Mouse (Mus musculus): ENCODE results near the gene Pam. TPM values are rescaled to one million over a fixed set of nuclear protein-coding genes. Genes with fewer than 3 reads are reported as not detected.
A peak's percentile ranks its signal among the peaks of the same experiment; 100 is the strongest.
"Not testable (repeated sequence)": the region's sequence is repeated elsewhere in the genome, so short reads cannot be mapped to it uniquely, and the experiment has no call there.

Gene Pam
- polyA plus RNA-seq, 1 experiment from 2014 or later: 30.7 TPM

DNA sequence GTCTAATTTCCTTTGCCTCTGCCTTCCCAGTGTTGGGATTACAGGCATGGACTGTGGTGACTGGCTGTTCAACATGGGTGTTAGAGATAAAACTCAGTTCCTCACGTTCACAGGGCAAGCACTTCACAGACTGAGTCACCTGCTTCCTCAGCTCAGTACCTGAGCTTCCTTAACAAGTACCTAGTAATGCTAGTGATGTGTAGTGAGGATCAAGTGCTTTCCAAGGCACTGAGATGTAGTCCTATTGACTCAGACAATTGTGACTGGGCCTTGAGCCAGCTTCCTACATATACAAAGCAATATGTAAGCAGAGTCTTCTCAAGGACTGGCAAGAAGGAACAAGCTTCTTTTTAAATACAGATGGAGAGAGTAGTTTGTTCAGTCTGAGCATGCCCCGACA, 131.7 kb downstream of the Pam start:
- Histone ChIP-seq H3K27me3 (replicated peaks; ENCODE audit: control insufficient read depth, insufficient read depth, low read length) (no peaks in the 10 kb centered on the region), H3K9ac (ENCODE audit: low read depth, low read length) (no peak overlapping the region), H3K36me3 (ENCODE audit: control insufficient read depth, insufficient read depth, low read length) (no peaks in the 10 kb centered on the region), H3K4me1 (ENCODE audit: control insufficient read depth, insufficient read depth, low read length) (no peaks in the 10 kb centered on the region), H3K4me2 (ENCODE audit: low read depth, low read length) (no peak overlapping the region), H3K4me3 (ENCODE audit: low read length) (no peak overlapping the region), H3K27ac (ENCODE audit: low read length) (no peak overlapping the region), H3K9me3 (ENCODE audit: control insufficient read depth, low read length) (no peaks in the 10 kb centered on the region)
- WGBS: 72% methylated on average over 2 of the region's 2 CpGs
- ATAC-seq: peak; percentile 33; the same call in 1 of the 2 replicates

- ATAC-seq: no peak
- 89% methylated on average over 7 of the region's 7 CpGs for WGBS
- H3K4me3 ChIP-seq (ENCODE audit: low read length): no peak overlapping the region
- H3K27me3 ChIP-seq (replicated peaks; ENCODE audit: control insufficient read depth, insufficient read depth, low read length): no peaks in the 10 kb centered on the region
- H3K4me1 ChIP-seq (ENCODE audit: control insufficient read depth, insufficient read depth, low read length): no peaks in the 10 kb centered on the region
- H3K36me3 ChIP-seq (ENCODE audit: control insufficient read depth, insufficient read depth, low read length): no peaks in the 10 kb centered on the region
- no peak overlapping the region for H3K4me2 ChIP-seq (ENCODE audit: low read depth, low read length)
- H3K9me3 ChIP-seq (ENCODE audit: control insufficient read depth, low read length): no peaks in the 10 kb centered on the region
- H3K27ac ChIP-seq (ENCODE audit: low read length): no peak overlapping the region
- H3K9ac ChIP-seq (ENCODE audit: low read depth, low read length): no peak overlapping the region
These were observed 133.3 kb downstream of the Pam start for GRCm38 (mm10) chr1:97962134-97962533.

DNA sequence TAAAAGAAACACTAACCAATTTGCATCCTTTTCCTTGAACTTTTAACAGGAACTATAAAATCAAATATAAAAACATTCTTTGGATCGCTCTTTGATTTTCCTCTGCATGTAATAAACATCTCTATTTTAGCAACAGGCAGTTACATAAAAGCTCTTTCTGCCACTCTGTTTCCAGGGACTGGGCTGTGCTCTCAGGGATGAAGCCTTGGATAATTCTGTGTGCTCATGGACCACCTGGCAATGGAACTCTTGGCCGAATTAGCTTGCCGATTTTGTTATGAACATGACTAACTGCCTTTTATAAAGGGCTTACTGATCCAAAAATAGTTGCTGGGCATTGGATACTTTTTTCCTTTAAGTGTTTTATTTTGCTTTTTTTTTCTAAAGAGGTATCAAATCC, 134.8 kb downstream of the Pam start:
- no peak overlapping the region for H3K27ac ChIP-seq (ENCODE audit: low read length)
- 85% methylated on average over 3 of the region's 3 CpGs for WGBS
- no peak for ATAC-seq
- no peaks in the 10 kb centered on the region for H3K27me3 ChIP-seq (replicated peaks; ENCODE audit: control insufficient read depth, insufficient read depth, low read length)
- H3K4me1 ChIP-seq (ENCODE audit: control insufficient read depth, insufficient read depth, low read length): no peaks in the 10 kb centered on the region
- no peak overlapping the region for H3K4me3 ChIP-seq (ENCODE audit: low read length)
- no peaks in the 10 kb centered on the region for H3K9me3 ChIP-seq (ENCODE audit: control insufficient read depth, low read length)
- no peaks in the 10 kb centered on the region for H3K36me3 ChIP-seq (ENCODE audit: control insufficient read depth, insufficient read depth, low read length)
- H3K9ac ChIP-seq (ENCODE audit: low read depth, low read length): no peak overlapping the region
- no peak overlapping the region for H3K4me2 ChIP-seq (ENCODE audit: low read depth, low read length)

- Histone ChIP-seq H3K4me2 (ENCODE audit: low read depth, low read length) (no peak overlapping the region), H3K27ac (ENCODE audit: low read length) (no peak overlapping the region), H3K4me1 (ENCODE audit: control insufficient read depth, insufficient read depth, low read length) (no peaks in the 10 kb centered on the region), H3K27me3 (replicated peaks; ENCODE audit: control insufficient read depth, insufficient read depth, low read length) (no peaks in the 10 kb centered on the region), H3K9ac (ENCODE audit: low read depth, low read length) (no peak overlapping the region), H3K4me3 (ENCODE audit: low read length) (no peak overlapping the region), H3K9me3 (ENCODE audit: control insufficient read depth, low read length) (no peaks in the 10 kb centered on the region), H3K36me3 (ENCODE audit: control insufficient read depth, insufficient read depth, low read length) (no peaks in the 10 kb centered on the region)
- ATAC-seq: no peak
- 85% methylated on average over 6 of the region's 6 CpGs for WGBS
These were observed 135.3 kb downstream of the Pam start for GRCm38 (mm10) chr1:97960124-97960523.

DNA sequence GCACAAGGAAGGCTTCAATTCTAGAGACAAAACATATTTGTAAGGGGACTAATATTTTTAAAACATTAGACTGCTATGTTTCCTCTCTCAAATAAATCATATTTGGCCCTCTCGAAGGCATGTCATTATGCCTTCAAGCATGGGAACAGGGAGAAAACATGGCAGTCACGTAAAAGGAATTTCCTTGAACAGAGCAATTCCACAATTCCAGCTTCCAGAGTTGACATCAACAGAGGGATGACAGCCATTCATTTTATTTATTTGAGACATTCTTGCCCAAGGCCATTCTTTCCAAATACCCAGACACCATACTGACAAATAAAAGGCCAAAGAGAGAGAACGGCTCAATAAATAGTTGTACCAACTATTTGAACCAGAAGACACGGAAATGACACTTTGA, 136.7 kb downstream of the Pam start:
- Histone ChIP-seq H3K36me3 (ENCODE audit: control insufficient read depth, insufficient read depth, low read length) (no peaks in the 10 kb centered on the region), H3K27ac (ENCODE audit: low read length) (no peak overlapping the region), H3K4me2 (ENCODE audit: low read depth, low read length) (no peak overlapping the region), H3K9ac (ENCODE audit: low read depth, low read length) (no peak overlapping the region), H3K4me1 (ENCODE audit: control insufficient read depth, insufficient read depth, low read length) (no peaks in the 10 kb centered on the region), H3K4me3 (ENCODE audit: low read length) (no peak overlapping the region), H3K9me3 (ENCODE audit: control insufficient read depth, low read length) (no peaks in the 10 kb centered on the region), H3K27me3 (replicated peaks; ENCODE audit: control insufficient read depth, insufficient read depth, low read length) (no peaks in the 10 kb centered on the region)
- ATAC-seq: no peak
- 85% methylated on average over 4 of the region's 4 CpGs for WGBS

DNA sequence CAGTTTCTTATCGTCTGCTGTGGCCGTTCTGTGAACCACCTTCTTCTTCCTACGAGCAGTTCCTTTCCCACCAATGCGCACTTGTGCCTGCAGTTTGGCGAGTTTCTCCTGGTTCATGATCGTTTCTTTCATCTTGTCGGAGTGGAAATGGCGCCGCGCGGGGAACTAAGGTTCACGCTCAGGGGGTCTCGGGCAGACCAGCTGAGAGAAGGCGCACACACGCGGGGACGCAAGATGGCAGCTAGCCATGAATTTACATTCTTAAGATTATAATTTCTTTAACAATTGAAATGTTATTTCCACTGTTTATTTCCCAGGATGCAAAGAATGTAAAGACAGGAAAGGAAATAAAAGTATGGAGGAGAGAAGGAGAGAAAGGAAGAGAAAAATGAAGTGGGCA, 146.2 kb downstream of the Pam start:
- H3K4me3 ChIP-seq (ENCODE audit: low read length); H3K27ac ChIP-seq (ENCODE audit: low read length); H3K9me3 ChIP-seq (ENCODE audit: control insufficient read depth, low read length); H3K4me1 ChIP-seq (ENCODE audit: control insufficient read depth, insufficient read depth, low read length); ATAC-seq; H3K27me3 ChIP-seq (replicated peaks; ENCODE audit: control insufficient read depth, insufficient read depth, low read length); H3K36me3 ChIP-seq (ENCODE audit: control insufficient read depth, insufficient read depth, low read length); H3K9ac ChIP-seq (ENCODE audit: low read depth, low read length); H3K4me2 ChIP-seq (ENCODE audit: low read depth, low read length): not testable (repeated sequence)
- 93% methylated on average over 17 of the region's 17 CpGs for WGBS

- WGBS: 82% methylated on average over 3 of the region's 3 CpGs
- Histone ChIP-seq H3K4me1 (ENCODE audit: control insufficient read depth, insufficient read depth, low read length) (no peaks in the 10 kb centered on the region), H3K9ac (ENCODE audit: low read depth, low read length) (no peak overlapping the region), H3K4me2 (ENCODE audit: low read depth, low read length) (no peak overlapping the region), H3K27ac (ENCODE audit: low read length) (no peak overlapping the region), H3K36me3 (ENCODE audit: control insufficient read depth, insufficient read depth, low read length) (no peaks in the 10 kb centered on the region), H3K27me3 (replicated peaks; ENCODE audit: control insufficient read depth, insufficient read depth, low read length) (no peaks in the 10 kb centered on the region), H3K4me3 (ENCODE audit: low read length) (no peak overlapping the region), H3K9me3 (ENCODE audit: control insufficient read depth, low read length) (no peaks in the 10 kb centered on the region)
- no peak for ATAC-seq
These were observed 148.3 kb downstream of the Pam start for GRCm38 (mm10) chr1:97947100-97947499.

GRCm38 (mm10) chr1:97943908-97944608, 151.4 kb downstream of the Pam start:
- Histone ChIP-seq H3K4me3 (ENCODE audit: low read length) (no peak overlapping the region), H3K4me1 (ENCODE audit: control insufficient read depth, insufficient read depth, low read length) (no peaks in the 10 kb centered on the region), H3K9ac (ENCODE audit: low read depth, low read length) (no peak overlapping the region), H3K36me3 (ENCODE audit: control insufficient read depth, insufficient read depth, low read length) (no peaks in the 10 kb centered on the region), H3K9me3 (ENCODE audit: control insufficient read depth, low read length) (no peaks in the 10 kb centered on the region), H3K27me3 (replicated peaks; ENCODE audit: control insufficient read depth, insufficient read depth, low read length) (no peaks in the 10 kb centered on the region), H3K4me2 (ENCODE audit: low read depth, low read length) (no peak overlapping the region), H3K27ac (ENCODE audit: low read length) (no peak overlapping the region)
- 72% methylated on average over 4 of the region's 4 CpGs for WGBS
- no peak for ATAC-seq

DNA sequence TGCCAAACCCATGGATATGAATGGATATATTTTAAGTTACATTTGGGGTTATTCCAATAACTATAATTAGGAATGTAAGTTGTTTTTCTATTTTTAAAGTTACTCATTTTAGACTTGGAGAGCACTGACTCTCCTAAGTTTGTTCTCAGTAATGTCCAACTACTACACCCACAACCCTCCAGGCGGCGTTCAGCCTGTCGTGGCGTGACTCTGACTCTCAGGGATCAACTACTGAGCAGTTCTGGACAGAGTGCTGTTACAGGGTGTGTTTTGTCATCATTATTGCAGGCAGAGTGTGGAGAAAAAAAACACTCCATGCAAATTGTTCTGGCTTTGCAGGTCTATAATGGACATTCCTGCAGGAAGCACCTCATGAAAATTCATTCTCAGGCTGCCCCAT, 152.0 kb downstream of the Pam start:
- no peak overlapping the region for H3K4me3 ChIP-seq (ENCODE audit: low read length)
- H3K9me3 ChIP-seq (ENCODE audit: control insufficient read depth, low read length): no peaks in the 10 kb centered on the region
- no peak overlapping the region for H3K9ac ChIP-seq (ENCODE audit: low read depth, low read length)
- H3K27ac ChIP-seq (ENCODE audit: low read length): no peak overlapping the region
- WGBS: 82% methylated on average over 4 of the region's 4 CpGs
- no peaks in the 10 kb centered on the region for H3K36me3 ChIP-seq (ENCODE audit: control insufficient read depth, insufficient read depth, low read length)
- H3K27me3 ChIP-seq (replicated peaks; ENCODE audit: control insufficient read depth, insufficient read depth, low read length): no peaks in the 10 kb centered on the region
- no peak overlapping the region for H3K4me2 ChIP-seq (ENCODE audit: low read depth, low read length)
- ATAC-seq: no peak
- 0 out of 2 replicates have a peak, but pooled peaks cover under 1% of the 10 kb centered on the region for H3K4me1 ChIP-seq (ENCODE audit: control insufficient read depth, insufficient read depth, low read length)

DNA sequence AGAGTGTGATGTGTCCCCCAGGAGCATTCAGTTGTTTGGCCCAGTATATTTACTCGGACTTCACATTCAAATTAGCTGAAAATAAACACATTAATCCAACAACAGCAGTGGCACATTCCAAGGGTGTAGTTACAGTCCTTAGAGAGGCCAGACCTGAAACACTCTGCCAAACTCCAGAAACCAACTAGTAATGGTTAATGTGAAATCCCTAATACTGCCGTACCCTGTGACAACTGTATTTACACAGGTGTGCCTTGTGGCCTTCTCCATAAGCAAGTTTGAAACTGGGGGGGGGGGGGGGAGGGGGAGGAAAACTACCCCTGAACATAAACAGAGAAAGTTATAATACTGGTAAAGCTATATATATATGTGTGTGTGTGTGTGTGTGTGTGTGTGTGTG, 152.5 kb downstream of the Pam start:
- no peak overlapping the region for H3K4me2 ChIP-seq (ENCODE audit: low read depth, low read length)
- H3K4me3 ChIP-seq (ENCODE audit: low read length): no peak overlapping the region
- no peak overlapping the region for H3K27ac ChIP-seq (ENCODE audit: low read length)
- no peak for ATAC-seq
- no peak overlapping the region for H3K9ac ChIP-seq (ENCODE audit: low read depth, low read length)
- no peaks in the 10 kb centered on the region for H3K36me3 ChIP-seq (ENCODE audit: control insufficient read depth, insufficient read depth, low read length)
- H3K27me3 ChIP-seq (replicated peaks; ENCODE audit: control insufficient read depth, insufficient read depth, low read length): no peaks in the 10 kb centered on the region
- WGBS: 43% methylated on average over 2 of the region's 2 CpGs
- H3K9me3 ChIP-seq (ENCODE audit: control insufficient read depth, low read length): no peaks in the 10 kb centered on the region
- H3K4me1 ChIP-seq (ENCODE audit: control insufficient read depth, insufficient read depth, low read length): 0 out of 2 replicates have a peak, but pooled peaks cover 4% of the 10 kb centered on the region

Data from intestine, embryonic 16.5 days (tissue).